Mouse (Mus musculus): ENCODE measurements at regions not wholly inside any gene's neighbourhood (a gene's known extent, or its start where the extent isn't known, plus 50 kb on each side); places are given as distances from the start of the nearest gene placed in this dataset.

DNA sequence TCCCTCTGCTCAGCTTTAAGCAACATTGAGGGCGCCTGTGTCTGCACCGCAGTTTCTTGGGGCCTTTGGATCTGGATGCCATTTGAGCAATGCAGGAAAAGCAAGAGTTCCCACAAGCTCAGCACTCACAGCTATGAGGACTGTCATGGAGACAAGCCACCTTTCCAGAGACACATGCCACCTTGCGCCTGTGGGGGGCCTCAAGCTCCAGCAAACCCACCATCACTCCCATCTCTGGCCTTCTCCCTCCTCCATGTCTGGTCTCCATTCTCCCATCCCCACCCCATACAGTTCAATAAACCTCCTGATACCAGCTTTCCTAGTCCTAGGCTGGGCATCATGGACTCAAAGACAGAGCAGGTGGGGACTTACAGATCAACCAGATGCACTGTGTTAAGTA lies 97.8 kb downstream of the Wdr11 start:
- no peak for DNase-seq (ENCODE audit: low read depth)
- TF ChIP-seq CTCF (IDR thresholded peaks at IDR 0.05; ENCODE audit: borderline replicate concordance, extremely low read depth, insufficient read depth, insufficient read length) (no peak), POLR2A (IDR thresholded peaks at IDR 0.05; ENCODE audit: borderline replicate concordance, extremely low read depth, insufficient read depth, insufficient read length, poor library complexity, severe bottlenecking) (no peak)

DNA sequence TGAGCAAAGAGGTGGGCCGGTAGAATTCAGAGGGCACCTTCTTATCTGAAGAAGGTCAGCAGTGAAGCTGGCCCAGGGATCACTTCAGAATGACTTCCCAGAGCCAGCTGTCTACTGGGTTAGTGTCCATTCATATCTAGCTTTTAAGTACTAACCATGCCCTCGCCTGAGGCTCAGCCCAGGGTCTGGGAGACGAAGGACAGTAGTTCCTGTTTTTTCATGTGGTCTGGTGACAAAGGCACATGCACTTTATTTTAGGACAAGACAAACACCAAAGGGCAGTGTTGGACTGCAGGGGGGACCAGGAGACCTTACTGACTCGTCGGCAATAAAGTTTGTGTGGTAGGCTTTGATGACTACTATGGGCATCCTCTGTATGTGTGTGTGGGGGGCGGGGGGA lies 99.2 kb downstream of the Wdr11 start:
- no peak for TF ChIP-seq CTCF (IDR thresholded peaks at IDR 0.05; ENCODE audit: borderline replicate concordance, extremely low read depth, insufficient read depth, insufficient read length)
- TF ChIP-seq POLR2A (IDR thresholded peaks at IDR 0.05; ENCODE audit: borderline replicate concordance, extremely low read depth, insufficient read depth, insufficient read length, poor library complexity, severe bottlenecking), result no peak
- no peak for DNase-seq (ENCODE audit: low read depth)

DNA sequence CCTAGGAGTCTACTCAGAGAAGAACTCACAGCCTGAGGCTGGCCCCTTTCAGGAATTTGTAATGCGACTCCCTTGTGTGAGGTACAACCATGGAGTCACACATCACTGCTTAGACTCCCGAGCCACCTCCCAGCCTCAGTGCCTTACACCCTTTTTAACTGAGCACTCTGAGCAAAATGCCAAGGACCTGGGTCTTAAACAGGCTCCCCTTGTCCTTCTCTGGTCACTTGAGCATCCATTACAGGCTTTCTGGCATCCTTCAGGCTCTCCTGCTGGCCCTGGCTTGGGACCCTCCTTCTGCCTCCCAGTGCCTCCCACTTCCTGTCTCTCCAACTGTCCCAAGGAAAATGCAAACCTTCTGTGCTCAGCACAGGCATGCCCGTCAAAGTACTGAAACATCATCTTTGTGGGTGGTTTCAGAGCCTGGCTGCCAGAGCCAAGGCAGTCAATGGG lies 100.0 kb downstream of the Wdr11 start:
- TF ChIP-seq POLR2A (IDR thresholded peaks at IDR 0.05; ENCODE audit: borderline replicate concordance, extremely low read depth, insufficient read depth, insufficient read length, poor library complexity, severe bottlenecking), result no peak
- no peak for TF ChIP-seq CTCF (IDR thresholded peaks at IDR 0.05; ENCODE audit: borderline replicate concordance, extremely low read depth, insufficient read depth, insufficient read length)
- no peak for DNase-seq (ENCODE audit: low read depth)

DNA sequence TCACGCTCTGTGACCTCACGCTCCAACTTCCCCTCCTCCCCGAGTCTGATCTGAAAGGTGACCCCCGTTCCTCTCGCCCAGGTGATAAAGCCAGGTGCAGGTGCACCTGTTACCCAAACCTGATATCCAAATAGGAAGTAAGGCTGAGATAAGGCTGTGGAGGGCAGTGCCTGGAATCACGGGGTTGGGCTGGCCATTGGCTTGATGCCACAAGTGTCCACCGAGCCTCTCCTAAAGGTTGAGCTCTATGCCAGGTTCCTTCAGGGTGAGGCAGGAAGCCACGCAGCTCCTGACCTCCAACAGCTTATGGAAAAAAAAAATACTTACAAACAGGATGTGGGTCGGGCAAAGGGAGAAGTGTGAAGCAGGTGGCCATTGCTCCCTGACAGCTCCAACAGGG lies 102.0 kb downstream of the Wdr11 start:
- no peak for DNase-seq (ENCODE audit: low read depth)
- TF ChIP-seq POLR2A (IDR thresholded peaks at IDR 0.05; ENCODE audit: borderline replicate concordance, extremely low read depth, insufficient read depth, insufficient read length, poor library complexity, severe bottlenecking) (no peak), CTCF (IDR thresholded peaks at IDR 0.05; ENCODE audit: borderline replicate concordance, extremely low read depth, insufficient read depth, insufficient read length) (no peak)

DNA sequence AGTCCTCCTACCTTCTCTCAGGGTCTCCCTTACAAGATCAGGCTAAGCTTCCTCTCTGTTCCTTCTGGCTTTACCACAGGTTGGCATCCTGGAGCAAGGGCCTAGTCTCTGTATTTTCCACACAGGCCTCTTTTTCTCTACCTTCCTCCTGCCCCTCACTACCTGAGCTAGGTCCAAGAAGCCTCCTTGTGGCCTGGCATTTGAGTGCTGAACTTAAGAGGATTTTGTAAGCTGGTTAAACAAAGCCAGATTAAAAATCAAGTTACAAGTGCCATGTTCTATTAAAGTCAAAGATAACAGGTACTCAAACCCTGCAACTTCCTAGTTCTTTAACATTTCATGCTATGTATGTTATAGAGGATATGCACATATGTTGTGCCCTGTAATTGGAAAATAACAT lies 102.5 kb downstream of the Wdr11 start:
- no peak for TF ChIP-seq POLR2A (IDR thresholded peaks at IDR 0.05; ENCODE audit: borderline replicate concordance, extremely low read depth, insufficient read depth, insufficient read length, poor library complexity, severe bottlenecking)
- no peak for TF ChIP-seq CTCF (IDR thresholded peaks at IDR 0.05; ENCODE audit: borderline replicate concordance, extremely low read depth, insufficient read depth, insufficient read length)
- no peak for DNase-seq (ENCODE audit: low read depth)

DNA sequence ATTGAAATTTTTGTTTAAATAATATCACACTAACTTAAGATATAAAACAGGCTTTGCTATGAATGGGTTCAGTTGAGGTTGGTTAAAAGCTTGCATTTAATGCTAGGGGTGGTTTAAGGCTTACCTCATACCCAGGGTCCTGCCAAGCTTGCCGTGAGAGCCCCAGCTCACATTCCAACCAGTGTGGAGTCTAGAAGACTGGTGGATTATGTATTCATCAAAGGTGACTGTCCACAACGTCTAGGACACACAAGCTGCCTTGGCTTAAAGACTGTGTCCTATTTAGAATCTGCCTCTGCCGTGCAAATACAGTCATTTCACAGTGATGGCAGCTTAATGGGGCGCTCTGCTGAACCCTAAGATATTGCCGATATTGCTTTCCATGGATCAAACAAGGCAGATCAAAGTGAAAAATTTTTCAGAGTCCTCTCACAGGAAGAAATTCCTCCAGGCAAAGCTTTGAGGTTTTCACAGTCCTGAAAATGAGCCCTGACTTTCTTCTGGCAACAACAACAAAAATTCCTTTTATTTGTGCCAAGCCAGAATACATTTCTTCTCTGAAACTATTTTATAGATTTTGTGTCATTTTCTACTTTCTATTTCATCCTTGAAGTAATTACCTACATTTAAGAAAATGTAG lies 108.4 kb downstream of the Wdr11 start:
- TF ChIP-seq POLR2A (IDR thresholded peaks at IDR 0.05; ENCODE audit: borderline replicate concordance, extremely low read depth, insufficient read depth, insufficient read length, poor library complexity, severe bottlenecking) (no peak), CTCF (IDR thresholded peaks at IDR 0.05; ENCODE audit: borderline replicate concordance, extremely low read depth, insufficient read depth, insufficient read length) (no peak)
- peak; percentile 22 for DNase-seq (ENCODE audit: low read depth)

- DNase-seq (ENCODE audit: low read depth), result no peak
- TF ChIP-seq CTCF (IDR thresholded peaks at IDR 0.05; ENCODE audit: borderline replicate concordance, extremely low read depth, insufficient read depth, insufficient read length), result no peak
- no peak for TF ChIP-seq POLR2A (IDR thresholded peaks at IDR 0.05; ENCODE audit: borderline replicate concordance, extremely low read depth, insufficient read depth, insufficient read length, poor library complexity, severe bottlenecking)
Measured at GRCm38 (mm10) chr7:129727559-129727958, 135.9 kb downstream of the Wdr11 start.

GRCm38 (mm10) chr7:129729709-129730238 lies 138.1 kb downstream of the Wdr11 start:
- no peak for TF ChIP-seq POLR2A (IDR thresholded peaks at IDR 0.05; ENCODE audit: borderline replicate concordance, extremely low read depth, insufficient read depth, insufficient read length, poor library complexity, severe bottlenecking)
- TF ChIP-seq CTCF (IDR thresholded peaks at IDR 0.05; ENCODE audit: borderline replicate concordance, extremely low read depth, insufficient read depth, insufficient read length), result no peak
- DNase-seq (ENCODE audit: low read depth), result no peak

DNA sequence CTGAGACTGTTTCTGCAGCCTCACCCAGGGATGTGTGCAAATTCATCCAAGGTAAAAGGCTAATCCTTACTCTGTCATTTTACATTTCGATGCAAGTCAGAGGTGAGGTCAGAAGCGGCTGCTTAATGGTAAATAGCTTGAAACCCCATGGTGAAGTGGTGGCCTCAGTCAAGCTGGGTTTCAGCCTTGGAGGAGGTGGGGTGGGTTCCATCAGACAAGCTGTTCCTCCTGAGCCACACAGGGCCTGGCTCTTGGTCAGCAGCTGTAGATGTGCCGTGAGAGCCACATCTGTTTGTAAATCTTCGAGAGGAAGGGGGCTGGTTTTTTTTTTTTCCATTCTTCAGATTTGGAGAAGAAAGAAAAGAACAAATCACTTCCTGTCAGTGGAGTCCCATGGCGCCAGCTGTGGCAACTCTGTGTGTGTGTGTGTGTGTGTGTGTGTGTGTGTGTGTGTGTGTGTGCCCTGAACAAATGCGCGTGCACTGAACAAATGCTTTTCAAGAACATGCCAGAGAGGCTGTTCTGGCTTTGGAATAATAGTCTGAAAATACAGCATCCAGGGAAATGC lies 139.2 kb downstream of the Wdr11 start:
- peak; percentile 37 for DNase-seq (ENCODE audit: low read depth)
- no peak for TF ChIP-seq POLR2A (IDR thresholded peaks at IDR 0.05; ENCODE audit: borderline replicate concordance, extremely low read depth, insufficient read depth, insufficient read length, poor library complexity, severe bottlenecking)
- no peak for TF ChIP-seq CTCF (IDR thresholded peaks at IDR 0.05; ENCODE audit: borderline replicate concordance, extremely low read depth, insufficient read depth, insufficient read length)

DNA sequence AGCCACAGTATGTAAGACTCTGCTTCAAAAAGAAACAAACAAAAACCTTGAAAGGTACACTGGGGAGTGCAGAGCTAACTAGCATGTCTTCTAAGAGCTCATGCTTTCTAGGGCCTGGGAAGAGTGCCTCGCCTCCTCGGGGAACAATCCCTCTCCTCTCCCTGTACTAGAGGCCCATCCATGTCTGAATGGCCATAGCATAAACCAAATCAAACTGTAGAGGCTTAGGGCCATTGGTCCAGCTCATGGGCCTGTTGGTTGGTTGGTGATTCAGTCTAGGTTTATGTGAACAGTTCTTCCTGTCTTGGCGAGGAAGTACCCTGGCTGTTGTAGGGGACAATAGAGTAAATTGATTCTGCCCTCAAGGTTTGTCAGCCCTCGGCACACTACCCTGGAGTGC lies 151.0 kb downstream of the Wdr11 start:
- DNase-seq (ENCODE audit: low read depth), result no peak
- TF ChIP-seq CTCF (IDR thresholded peaks at IDR 0.05; ENCODE audit: borderline replicate concordance, extremely low read depth, insufficient read depth, insufficient read length) (no peak), POLR2A (IDR thresholded peaks at IDR 0.05; ENCODE audit: borderline replicate concordance, extremely low read depth, insufficient read depth, insufficient read length, poor library complexity, severe bottlenecking) (no peak)

DNA sequence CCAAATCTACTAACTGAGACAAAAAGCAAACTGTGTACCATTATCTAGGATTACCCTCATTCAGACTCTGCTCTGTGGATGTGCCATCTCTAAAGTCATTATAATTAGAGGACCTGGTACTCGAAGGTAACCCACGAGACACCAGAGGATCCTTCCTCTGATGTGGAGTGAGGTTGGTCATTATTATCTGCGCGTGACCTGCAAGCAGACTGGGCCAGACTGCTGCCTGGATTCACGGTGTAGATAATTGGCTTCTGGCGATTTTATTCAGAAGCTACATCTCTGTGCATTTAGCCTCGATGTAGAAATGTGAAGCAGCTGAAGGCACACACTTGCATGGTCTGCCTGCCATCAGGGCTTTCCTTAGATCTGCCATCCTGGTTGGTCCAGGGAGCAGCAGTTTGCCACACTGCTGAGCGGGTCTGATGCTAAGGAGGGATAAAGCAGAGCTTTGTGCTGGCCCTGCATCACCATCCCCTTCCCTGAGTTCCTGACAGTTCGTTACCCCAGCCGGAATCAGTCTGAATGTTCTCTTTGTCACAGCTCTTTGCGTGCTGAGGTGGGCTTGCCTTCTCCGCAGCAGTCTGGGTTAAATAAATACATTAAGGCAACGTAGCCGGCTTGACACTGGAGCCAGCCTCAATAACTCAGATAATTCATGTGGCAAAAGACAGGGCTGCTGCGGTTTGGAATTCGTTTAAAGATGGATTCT lies 152.4 kb downstream of the Wdr11 start:
- TF ChIP-seq POLR2A (IDR thresholded peaks at IDR 0.05; ENCODE audit: borderline replicate concordance, extremely low read depth, insufficient read depth, insufficient read length, poor library complexity, severe bottlenecking) (no peak), CTCF (IDR thresholded peaks at IDR 0.05; ENCODE audit: borderline replicate concordance, extremely low read depth, insufficient read depth, insufficient read length) (no peak)
- peak; percentile 83 for DNase-seq (ENCODE audit: low read depth)
